Mouse (Mus musculus) urinary bladder, adult 18-20 months (tissue): ENCODE measurements around the gene Fam205a2.
"Not testable (repeated sequence)": the region's sequence is repeated elsewhere in the genome, so short reads cannot be mapped to it uniquely, and the experiment has no call there.

Experiments
- DNase-seq, 2 experiments: peaks; one replicate each; pipeline ENCODE4 v3.0.0; 2022; ENCODE audit warnings: low spot score in 2 of 2, mixed read lengths in 2 of 2

The Fam205a2 gene

DNA sequence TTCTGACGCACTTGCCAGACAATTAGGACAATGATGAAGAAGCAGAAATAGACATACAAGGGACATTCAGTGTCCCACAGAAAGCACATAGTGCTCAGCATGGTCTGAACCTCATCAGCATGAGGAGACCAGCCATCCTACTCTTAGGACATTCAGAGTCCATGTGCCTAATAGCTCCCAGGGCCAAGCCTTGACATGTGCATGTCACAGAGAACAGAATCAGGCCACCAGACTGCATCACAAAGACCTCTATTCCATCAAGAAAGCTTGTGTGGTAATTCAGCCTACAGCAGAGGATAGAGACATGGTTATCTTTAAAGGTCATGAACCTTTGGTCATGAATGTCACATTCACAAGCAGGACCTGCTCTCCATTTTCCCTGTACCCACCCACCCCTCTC is at the start of gene Fam205a2:
Gene Fam205a2 (minus strand): TSS at position 101 of the 400 bp plus-strand sequence.
- DNase-seq: not testable (repeated sequence)
